In genomic region chr16:96157171-96157570, GRCm38 (mm10) we compare ENCODE assay signal across 19 mouse cellular contexts. TPM values are rescaled to one million over a fixed set of nuclear protein-coding genes. Genes with fewer than 3 reads are reported as not detected.
DNase-seq lines count a peak whose midpoint lies in the region; ATAC-seq and TF ChIP-seq lines count a peak whose summit lies in the region.
"Had no signal": no experiment of that assay in that cellular context is flagged by ENCODE, and none has a peak within 500 bp of the region (broad histone marks: within the 10 kb centered on the region; RNA-seq: fewer than 3 reads in every experiment).

No protein-coding gene starts in this region.

- H3K9ac ChIP-seq in hindbrain, embryonic 13.5 days: no peak overlapping the region
- H3K9ac ChIP-seq in forebrain, postnatal 0 days: no peak overlapping the region
- H3K9ac ChIP-seq: embryonic facial prominence, embryonic 12.5 days; forebrain, embryonic 12.5 days; liver, embryonic 13.5 days had no signal

- no peak for TF ChIP-seq CTCF in forebrain, postnatal 0 days (IDR thresholded peaks at IDR 0.05; ENCODE audit: low read depth)

- H3K4me2 ChIP-seq in hindbrain, embryonic 13.5 days: no peak overlapping the region
- no peak overlapping the region for H3K4me2 ChIP-seq in forebrain, postnatal 0 days (ENCODE audit: low read depth)
- H3K4me2 ChIP-seq: embryonic facial prominence, embryonic 12.5 days; forebrain, embryonic 12.5 days; liver, embryonic 13.5 days; midbrain, embryonic 11.5 days had no signal

- WGBS in hindbrain, embryonic 13.5 days: 88% methylated on average over 11 of the region's 11 CpGs
- WGBS in hindbrain, embryonic 10.5 days: 93% methylated on average over 11 of the region's 11 CpGs
- 87% methylated on average over 11 of the region's 11 CpGs for WGBS in forebrain, postnatal 0 days

- H3K4me3 ChIP-seq in hindbrain, embryonic 13.5 days: no peak overlapping the region
- no peak overlapping the region for H3K4me3 ChIP-seq in hindbrain, embryonic 10.5 days
- H3K4me3 ChIP-seq in forebrain, postnatal 0 days (ENCODE audit: low read depth, low read length): no peak overlapping the region
- H3K4me3 ChIP-seq: embryonic facial prominence, embryonic 12.5 days; forebrain, embryonic 12.5 days; liver, embryonic 13.5 days; myocyte had no signal

- intact Hi-C loops in gastrocnemius, postnatal 14 days (cut with DNase I; ENCODE audit: low total_unique reads): no loop called here

- peaks cover 31% of the 10 kb centered on the region for H3K4me1 ChIP-seq in hindbrain, embryonic 13.5 days (replicated peaks)
- peaks cover 17% of the 10 kb centered on the region for H3K4me1 ChIP-seq in hindbrain, embryonic 10.5 days (replicated peaks)
- peaks cover 6% of the 10 kb centered on the region; the same call in 1 of the 2 replicates for H3K4me1 ChIP-seq in forebrain, postnatal 0 days (ENCODE audit: insufficient read depth)

- peaks cover 49% of the 10 kb centered on the region for H3K36me3 ChIP-seq in hindbrain, embryonic 13.5 days
- peaks cover 52% of the 10 kb centered on the region for H3K36me3 ChIP-seq in hindbrain, embryonic 10.5 days
- peaks cover 35% of the 10 kb centered on the region for H3K36me3 ChIP-seq in forebrain, postnatal 0 days (ENCODE audit: insufficient read depth)

- DNase-seq in hindbrain, embryonic 10.5 days (ENCODE audit: low spot score): no peak
- DNase-seq in frontal cortex, adult 2 months (ENCODE audit: extremely low spot score in 1 of 2, low spot score in 1 of 2): peak; percentile 79 to 83
- DNase-seq in layer of hippocampus, postnatal 36 days: peak; percentile 32 to 49
- DNase-seq in right cerebral cortex, postnatal 25 days: peak; percentile 76
- no peak for DNase-seq in forebrain, postnatal 0 days
- no peak for DNase-seq in gastrocnemius, postnatal 14 days
- DNase-seq: adrenal gland, adult 8-10 months; heart, postnatal 14 days; kidney, adult 8-10 months; liver, embryonic 13.5 days; thymus, adult 18-20 months had no signal

- no peaks in the 10 kb centered on the region for H3K9me3 ChIP-seq in hindbrain, embryonic 13.5 days
- no peaks in the 10 kb centered on the region for H3K9me3 ChIP-seq in hindbrain, embryonic 10.5 days
- no peaks in the 10 kb centered on the region for H3K9me3 ChIP-seq in forebrain, postnatal 0 days (ENCODE audit: low read length)
- H3K9me3 ChIP-seq: embryonic facial prominence, embryonic 12.5 days; forebrain, embryonic 12.5 days; liver, embryonic 13.5 days had no signal

- H3K27me3 ChIP-seq in hindbrain, embryonic 13.5 days: no peaks in the 10 kb centered on the region
- H3K27me3 ChIP-seq in hindbrain, embryonic 10.5 days (ENCODE audit: insufficient read depth, poor library complexity, severe bottlenecking): no peaks in the 10 kb centered on the region
- H3K27me3 ChIP-seq in forebrain, postnatal 0 days (ENCODE audit: insufficient read depth, low read length): no peaks in the 10 kb centered on the region
- H3K27me3 ChIP-seq: embryonic facial prominence, embryonic 12.5 days; forebrain, embryonic 12.5 days had no signal

- ATAC-seq in hindbrain, embryonic 13.5 days (ENCODE audit: low FRiP score): no peak
- no peak for ATAC-seq in megakaryocyte, adult 5-6 weeks (ENCODE audit: poor library complexity, severe bottlenecking)
- ATAC-seq in forebrain, postnatal 0 days: no peak
- ATAC-seq: lung, postnatal 0 days had no signal

- 0 out of 2 replicates have a peak overlapping the region, but pooled peaks have one; percentile 26 for H3K27ac ChIP-seq in hindbrain, embryonic 13.5 days
- H3K27ac ChIP-seq in hindbrain, embryonic 10.5 days: no peak overlapping the region
- no peak overlapping the region for H3K27ac ChIP-seq in forebrain, postnatal 0 days (ENCODE audit: low read depth, low read length)
- H3K27ac ChIP-seq: embryonic facial prominence, embryonic 12.5 days; forebrain, embryonic 12.5 days; liver, embryonic 13.5 days had no signal

RNA-seq across cellular contexts. Expression of gene Wrb, which starts 12.0 kb away (rescaled TPM):
- polyA plus RNA-seq in hindbrain, embryonic 13.5 days (2015; fragmentation: Nextera tagmentation; extraction: Ambion mirVana): 169 and 172 TPM in 2 replicates
- polyA plus RNA-seq in hindbrain, embryonic 10.5 days (2016; fragmentation: Nextera tagmentation; extraction: Ambion mirVana): 115 and 117 TPM in 2 replicates
- polyA plus RNA-seq in frontal cortex, adult 2 months (2012; rRNA removed): 110 and 115 TPM in 2 replicates
- total RNA-seq in layer of hippocampus, postnatal 36 days (2021): 10 to 100 TPM; 70.8 to 73.3 TPM
- total RNA-seq in megakaryocyte, adult 5-6 weeks (2015): 4.4 and 5.5 TPM in 2 replicates
- total RNA-seq in megakaryocyte, adult 5-6 weeks (2017): 6.0 and 7.1 TPM in 2 replicates
- 178 and 180 TPM in 2 replicates for total RNA-seq in forebrain, postnatal 0 days (2014; rRNA removed)
- polyA plus RNA-seq in forebrain, postnatal 0 days (2015; fragmentation: Nextera tagmentation; extraction: Ambion mirVana): 157 and 193 TPM in 2 replicates
- 1 to 10 TPM; 6.5 to 7.8 TPM for total RNA-seq in gastrocnemius, postnatal 14 days (2021)

RNA-seq across cellular contexts. Expression of gene Hmgn1, which starts 29.6 kb away (rescaled TPM):
- polyA plus RNA-seq in hindbrain, embryonic 13.5 days (2015; fragmentation: Nextera tagmentation; extraction: Ambion mirVana): 433 and 477 TPM in 2 replicates
- polyA plus RNA-seq in hindbrain, embryonic 10.5 days (2016; fragmentation: Nextera tagmentation; extraction: Ambion mirVana): 705 and 803 TPM in 2 replicates
- 104 TPM in 2 replicates for polyA plus RNA-seq in frontal cortex, adult 2 months (2012; rRNA removed)
- 10 to 100 TPM; 79.7 to 91.4 TPM for total RNA-seq in layer of hippocampus, postnatal 36 days (2021)
- total RNA-seq in megakaryocyte, adult 5-6 weeks (2015): 41.8 and 53.3 TPM in 2 replicates
- 71.5 and 75.2 TPM in 2 replicates for total RNA-seq in megakaryocyte, adult 5-6 weeks (2017)
- 141 and 166 TPM in 2 replicates for total RNA-seq in forebrain, postnatal 0 days (2014; rRNA removed)
- polyA plus RNA-seq in forebrain, postnatal 0 days (2015; fragmentation: Nextera tagmentation; extraction: Ambion mirVana): 241 and 247 TPM in 2 replicates
- total RNA-seq in gastrocnemius, postnatal 14 days (2021): 10 to 100 TPM; 34.2 to 66.6 TPM

RNA-seq across cellular contexts. Expression of gene Lca5l, which starts 34.9 kb away (rescaled TPM):
- 1.6 and 2.1 TPM in 2 replicates for polyA plus RNA-seq in hindbrain, embryonic 13.5 days (2015; fragmentation: Nextera tagmentation; extraction: Ambion mirVana)
- polyA plus RNA-seq in hindbrain, embryonic 10.5 days (2016; fragmentation: Nextera tagmentation; extraction: Ambion mirVana): 0.95 and 1.1 TPM in 2 replicates
- polyA plus RNA-seq in frontal cortex, adult 2 months (2012; rRNA removed): 3.8 and 4.1 TPM in 2 replicates
- total RNA-seq in layer of hippocampus, postnatal 36 days (2021): 1 to 10 TPM; 1.6 to 1.7 TPM
- not detected in 2 replicates for total RNA-seq in megakaryocyte, adult 5-6 weeks (2015)
- 0.12 and 0.15 TPM in 2 replicates for total RNA-seq in megakaryocyte, adult 5-6 weeks (2017)
- total RNA-seq in forebrain, postnatal 0 days (2014; rRNA removed): 2.8 and 3.9 TPM in 2 replicates
- 1.4 and 2.1 TPM in 2 replicates for polyA plus RNA-seq in forebrain, postnatal 0 days (2015; fragmentation: Nextera tagmentation; extraction: Ambion mirVana)
- total RNA-seq in gastrocnemius, postnatal 14 days (2021): 1 to 10 TPM in 1 of 2 experiments, under 1 TPM in 1; 0.84 to 1.0 TPM
- polyA plus RNA-seq: G1E had no signal

RNA-seq across cellular contexts. Expression of gene Sh3bgr, which starts 43.1 kb away (rescaled TPM):
- polyA plus RNA-seq in hindbrain, embryonic 13.5 days (2015; fragmentation: Nextera tagmentation; extraction: Ambion mirVana): 1.6 and 2.9 TPM in 2 replicates
- polyA plus RNA-seq in hindbrain, embryonic 10.5 days (2016; fragmentation: Nextera tagmentation; extraction: Ambion mirVana): 3.3 and 3.6 TPM in 2 replicates
- 8.8 and 12.6 TPM in 2 replicates for polyA plus RNA-seq in frontal cortex, adult 2 months (2012; rRNA removed)
- 1 to 10 TPM; 2.2 to 2.9 TPM for total RNA-seq in layer of hippocampus, postnatal 36 days (2021)
- total RNA-seq in megakaryocyte, adult 5-6 weeks (2015): 0.76 and 0.89 TPM in 2 replicates
- total RNA-seq in megakaryocyte, adult 5-6 weeks (2017): not detected in 2 replicates
- 0.69 and 0.86 TPM in 2 replicates for total RNA-seq in forebrain, postnatal 0 days (2014; rRNA removed)
- polyA plus RNA-seq in forebrain, postnatal 0 days (2015; fragmentation: Nextera tagmentation; extraction: Ambion mirVana): 3.1 and 3.2 TPM in 2 replicates
- 1,000 to 10,000 TPM in 1 of 2 experiments, 100 to 1,000 TPM in 1; 977 to 1,012 TPM for total RNA-seq in gastrocnemius, postnatal 14 days (2021)
- total RNA-seq: G1E had no signal
- polyA plus RNA-seq: G1E had no signal

Comparison
In these comparisons a context has a peak if more than half of its experiments do, and no peak if none do; other contexts are left out.
1. DNase-seq: peak in frontal cortex, adult 2 months (2 of 2), layer of hippocampus, postnatal 36 days (2 of 2) and right cerebral cortex, postnatal 25 days (single experiment); none in hindbrain, embryonic 10.5 days (single experiment), forebrain, postnatal 0 days (single experiment) and gastrocnemius, postnatal 14 days (single experiment).
2. RNA of gene Wrb, which starts 12.0 kb away (total RNA-seq): 178 to 180 TPM in forebrain, postnatal 0 days and 70.8 to 73.3 TPM in layer of hippocampus, postnatal 36 days; 6.5 to 7.8 TPM in gastrocnemius, postnatal 14 days and 4.4 to 7.1 TPM in megakaryocyte, adult 5-6 weeks; every median in the first group is over 4 times any median in the second.